Mouse (Mus musculus) liver, adult 2 months (tissue): ENCODE data around the gene Glis2. TPM values are rescaled to one million over a fixed set of nuclear protein-coding genes. Genes with fewer than 3 reads are reported as not detected.

Source experiments
- DNase-seq: peaks from one replicate; pipeline ENCODE4 v3.0.0-alpha.2; 2011; ENCODE audit warnings: low read depth, low spot score; ENCODE audit errors: extremely low read depth
- H3K27ac ChIP-seq: fragments of 200-500 bp; replicated peaks from 2 replicates; pipeline ENCODE4 v1.5.1; 2012; ENCODE audit warnings: low read depth, mild to moderate bottlenecking, control low read depth, inconsistent platforms, low read length; ENCODE audit not compliant: insufficient read depth
- H3K27me3 ChIP-seq: fragments of 200-500 bp; 2 replicates; pipeline ENCODE4 v1.6.1; 2012; ENCODE audit warnings: mild to moderate bottlenecking, moderate library complexity, low read length, inconsistent platforms; ENCODE audit not compliant: control insufficient read depth, insufficient read depth
- H3K36me3 ChIP-seq: fragments of 200-500 bp; 2 replicates; pipeline ENCODE4 v1.6.1; 2012; ENCODE audit warnings: low read length, inconsistent platforms; ENCODE audit not compliant: control insufficient read depth, insufficient read depth
- H3K4me1 ChIP-seq: fragments of 200-500 bp; 2 replicates; pipeline ENCODE4 v1.6.1; 2011; ENCODE audit warnings: low read length; ENCODE audit not compliant: control insufficient read depth, insufficient read depth
- H3K4me3 ChIP-seq: fragments of 200-500 bp; 2 replicates; pipeline ENCODE4 v1.5.1; 2011; ENCODE audit warnings: low read depth, mild to moderate bottlenecking, control low read depth, low read length, moderate library complexity; ENCODE audit not compliant: insufficient read depth
- H3K79me2 ChIP-seq: fragments of 200-500 bp; 2 replicates; pipeline ENCODE4 v1.6.1; 2012; ENCODE audit warnings: inconsistent platforms, mild to moderate bottlenecking, low read length, moderate library complexity; ENCODE audit not compliant: control insufficient read depth, insufficient read depth
- H3K9ac ChIP-seq: fragments of 200-500 bp; 2 replicates; pipeline ENCODE4 v1.6.1; 2012; ENCODE audit warnings: low read depth, mild to moderate bottlenecking, control low read depth, inconsistent platforms, low read length
- CTCF ChIP-seq: fragments of 200-500 bp; IDR thresholded peaks from 2 replicates; pipeline ENCODE4 v1.5.1; 2011; ENCODE audit warnings: low read depth, low read length, control low read depth
- POLR2A ChIP-seq: fragments of 200-500 bp; IDR thresholded peaks from 2 replicates; pipeline ENCODE4 v1.6.1; 2011; ENCODE audit warnings: low read length, control low read depth; ENCODE audit not compliant: insufficient read depth; ENCODE audit errors: extremely low read depth
- WGBS: fragments of 180-500 bp; shearing (Covaris S2); methylation state at CpG from one replicate; pipeline ENCODE4 v1.1.7; 2018; 5-methylcytosine and 5-hydroxymethylcytosine counted together
- polyA plus RNA-seq: library from polyadenylated mRNA; depleted of rRNA; stranded (reverse); fragments of >200 nt; gene quantifications from 2 replicates; pipeline ENCODE4 v1.2.3, GENCODE M21; 2012
- total RNA-seq: library from RNA; depleted of rRNA; stranded (reverse); fragments of >200 nt; gene quantifications from 2 replicates; pipeline ENCODE4 v1.2.3, GENCODE M21; 2014

Gene Glis2
- total and polyA plus RNA-seq, 2 experiments, result 0.55 to 2.5 TPM

- TF ChIP-seq POLR2A (no peak), CTCF (no peak)
- H3K27ac ChIP-seq, result no peak overlapping the region
- no peak for DNase-seq
- WGBS, result 85% methylated on average over 4 of the region's 4 CpGs
- no peak overlapping the region for H3K4me3 ChIP-seq
- peaks cover 41% of the 10 kb centered on the region for H3K79me2 ChIP-seq
- H3K27me3 ChIP-seq, result no peaks in the 10 kb centered on the region
- peaks cover 4% of the 10 kb centered on the region; the same call in 1 of the 2 replicates for H3K36me3 ChIP-seq
- peaks cover 30% of the 10 kb centered on the region for H3K4me1 ChIP-seq
- H3K9ac ChIP-seq, result no peak overlapping the region
These were observed 51.4 kb downstream of the Glis2 start for GRCm38 (mm10) chr16:4645867-4646266.

GRCm38 (mm10) chr16:4646831-4647230, 52.3 kb downstream of the Glis2 start:
- peaks cover 23% of the 10 kb centered on the region for H3K4me1 ChIP-seq
- H3K36me3 ChIP-seq, result peaks cover 4% of the 10 kb centered on the region; the same call in 1 of the 2 replicates
- no peak overlapping the region for H3K9ac ChIP-seq
- no peak for DNase-seq
- TF ChIP-seq POLR2A, result no peak
- TF ChIP-seq CTCF, result no peak
- peaks cover 38% of the 10 kb centered on the region for H3K79me2 ChIP-seq
- 84% methylated on average over 4 of the region's 4 CpGs for WGBS
- no peak overlapping the region for H3K4me3 ChIP-seq
- H3K27ac ChIP-seq, result no peak overlapping the region
- H3K27me3 ChIP-seq, result no peaks in the 10 kb centered on the region

GRCm38 (mm10) chr16:4647651-4648141, 53.2 kb downstream of the Glis2 start:
- no peak overlapping the region for H3K27ac ChIP-seq

GRCm38 (mm10) chr16:4648416-4649023, 54.0 kb downstream of the Glis2 start:
- H3K79me2 ChIP-seq, result peaks cover 33% of the 10 kb centered on the region
- H3K27ac ChIP-seq, result no peak overlapping the region
- H3K4me1 ChIP-seq, result peaks cover 24% of the 10 kb centered on the region
- no peaks in the 10 kb centered on the region for H3K27me3 ChIP-seq
- no peak overlapping the region for H3K4me3 ChIP-seq
- 93% methylated on average over 28 of the region's 28 CpGs for WGBS
- TF ChIP-seq POLR2A (no peak), CTCF (no peak)
- no peak overlapping the region for H3K9ac ChIP-seq
- H3K36me3 ChIP-seq, result peaks cover 4% of the 10 kb centered on the region; the same call in 1 of the 2 replicates
- no peak for DNase-seq

More at GRCm38 (mm10) chr16:4647651-4648141, 53.2 kb downstream of the Glis2 start:
- Histone ChIP-seq H3K4me3 (no peak overlapping the region), H3K4me1 (peaks cover 24% of the 10 kb centered on the region), H3K27me3 (no peaks in the 10 kb centered on the region), H3K36me3 (peaks cover 4% of the 10 kb centered on the region; the same call in 1 of the 2 replicates), H3K9ac (no peak overlapping the region), H3K79me2 (peaks cover 33% of the 10 kb centered on the region)
- TF ChIP-seq POLR2A, result no peak
- WGBS, result 81% methylated on average over 13 of the region's 13 CpGs
- DNase-seq, result no peak

- no peak overlapping the region for H3K27ac ChIP-seq
- 90% methylated on average over 5 of the region's 5 CpGs for WGBS
- TF ChIP-seq POLR2A (no peak), CTCF (no peak)
- no peak overlapping the region for H3K4me3 ChIP-seq
- H3K9ac ChIP-seq, result no peak overlapping the region
- H3K27me3 ChIP-seq, result no peaks in the 10 kb centered on the region
- peaks cover 19% of the 10 kb centered on the region for H3K4me1 ChIP-seq
- no peak for DNase-seq
- H3K36me3 ChIP-seq, result peaks cover 4% of the 10 kb centered on the region; the same call in 1 of the 2 replicates
- peaks cover 29% of the 10 kb centered on the region for H3K79me2 ChIP-seq
These were observed 54.7 kb downstream of the Glis2 start for GRCm38 (mm10) chr16:4649211-4649610.

GRCm38 (mm10) chr16:4649692-4650091, 55.2 kb downstream of the Glis2 start:
- Histone ChIP-seq H3K27ac (no peak overlapping the region), H3K79me2 (peaks cover 24% of the 10 kb centered on the region), H3K4me3 (no peak overlapping the region), H3K36me3 (peaks cover 4% of the 10 kb centered on the region; the same call in 1 of the 2 replicates), H3K9ac (no peak overlapping the region), H3K27me3 (no peaks in the 10 kb centered on the region), H3K4me1 (peaks cover 17% of the 10 kb centered on the region)
- TF ChIP-seq CTCF (no peak), POLR2A (no peak)
- 87% methylated on average over 11 of the region's 11 CpGs for WGBS
- no peak for DNase-seq
